Mouse (Mus musculus): ENCODE data around the gene Disp1. TPM values are rescaled to one million over a fixed set of nuclear protein-coding genes. Genes with fewer than 3 reads are reported as not detected.
A peak's percentile ranks its signal among the peaks of the same experiment; 100 is the strongest.

Gene Disp1
- polyA plus RNA-seq, 1 experiment from 2014 or later = 8.0 TPM

DNA sequence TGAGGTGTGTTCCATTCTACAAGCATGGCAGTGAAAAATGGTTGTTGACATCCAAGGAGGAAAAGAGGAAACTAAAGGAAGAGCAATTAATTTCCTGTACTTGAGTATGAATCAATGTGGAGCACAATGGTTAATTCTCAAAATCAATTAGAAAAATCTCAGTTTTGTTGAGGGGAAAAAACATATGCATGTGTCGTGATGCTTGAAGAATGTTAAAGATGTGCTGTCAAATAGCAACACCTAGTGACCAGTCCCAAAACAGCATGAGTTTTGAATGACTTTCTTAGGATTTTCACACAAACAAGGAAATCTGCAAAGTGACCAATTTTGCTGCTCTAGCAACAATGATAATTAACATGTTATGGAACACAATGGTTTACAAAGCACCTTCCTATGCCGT, 16.6 kb upstream of the Disp1 start:
- 19% methylated on average over 2 of the region's 2 CpGs for WGBS
- no peak overlapping the region for H3K9ac ChIP-seq (ENCODE audit: low read depth, low read length)
- no peaks in the 10 kb centered on the region for H3K36me3 ChIP-seq (ENCODE audit: control insufficient read depth, insufficient read depth, low read length)
- 0 out of 2 replicates have a peak, but pooled peaks cover 2% of the 10 kb centered on the region for H3K4me1 ChIP-seq (ENCODE audit: control insufficient read depth, insufficient read depth, low read length)
- H3K9me3 ChIP-seq (ENCODE audit: control insufficient read depth, low read length) = no peaks in the 10 kb centered on the region
- H3K4me2 ChIP-seq (ENCODE audit: low read depth, low read length) = no peak overlapping the region
- no peak for ATAC-seq
- H3K4me3 ChIP-seq (ENCODE audit: low read length) = no peak overlapping the region
- H3K27ac ChIP-seq (ENCODE audit: low read length) = no peak overlapping the region
- no peaks in the 10 kb centered on the region for H3K27me3 ChIP-seq (replicated peaks; ENCODE audit: control insufficient read depth, insufficient read depth, low read length)

DNA sequence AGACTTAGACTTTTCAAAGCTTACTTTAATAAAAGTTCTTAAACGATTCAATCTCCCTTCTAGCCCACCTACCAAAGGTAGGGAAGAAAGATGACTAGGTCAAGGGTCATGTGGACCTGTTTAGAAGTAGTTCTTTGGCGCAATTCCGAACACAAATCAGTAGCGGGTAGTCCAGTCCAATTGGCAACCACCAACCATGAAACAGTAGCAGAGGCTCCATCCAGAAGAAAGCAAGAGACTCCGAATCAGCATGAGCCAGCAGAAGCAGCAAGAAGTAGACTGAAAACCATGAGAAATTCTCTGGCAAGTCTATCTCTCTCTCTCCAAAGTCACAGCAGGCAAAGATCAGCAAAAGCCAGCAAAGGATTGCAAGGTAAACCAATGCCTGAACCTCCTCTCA, 15.1 kb upstream of the Disp1 start:
- 0 out of 2 replicates have a peak, but pooled peaks cover 2% of the 10 kb centered on the region for H3K4me1 ChIP-seq (ENCODE audit: control insufficient read depth, insufficient read depth, low read length)
- no peak overlapping the region for H3K4me3 ChIP-seq (ENCODE audit: low read length)
- WGBS = 92% methylated on average over 5 of the region's 5 CpGs
- no peaks in the 10 kb centered on the region for H3K27me3 ChIP-seq (replicated peaks; ENCODE audit: control insufficient read depth, insufficient read depth, low read length)
- H3K4me2 ChIP-seq (ENCODE audit: low read depth, low read length) = no peak overlapping the region
- H3K9ac ChIP-seq (ENCODE audit: low read depth, low read length) = no peak overlapping the region
- no peaks in the 10 kb centered on the region for H3K36me3 ChIP-seq (ENCODE audit: control insufficient read depth, insufficient read depth, low read length)
- H3K9me3 ChIP-seq (ENCODE audit: control insufficient read depth, low read length) = no peaks in the 10 kb centered on the region
- ATAC-seq = no peak
- no peak overlapping the region for H3K27ac ChIP-seq (ENCODE audit: low read length)

DNA sequence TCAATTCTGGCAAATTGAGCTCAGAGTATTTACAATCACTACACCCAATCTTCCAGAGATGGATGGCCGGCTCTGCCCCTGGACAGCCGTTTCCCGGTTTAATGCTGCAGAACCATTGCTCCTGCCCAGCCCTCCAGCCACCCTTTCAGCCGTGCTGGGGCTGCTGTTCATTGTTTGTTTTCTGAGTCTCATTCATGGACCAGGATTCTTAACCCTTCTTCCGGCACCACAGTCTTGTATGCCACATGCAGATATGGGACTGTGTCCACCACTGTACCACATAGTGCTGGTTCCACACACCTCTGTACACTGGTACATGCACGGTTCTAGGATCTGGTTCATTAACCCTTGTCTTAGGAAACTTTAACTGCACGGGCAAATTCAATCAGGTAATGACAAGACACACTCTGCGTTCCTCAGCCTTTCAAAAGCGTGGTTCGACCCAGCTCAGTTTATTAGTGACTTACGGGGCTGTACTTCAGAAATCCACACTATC, 12.4 kb upstream of the Disp1 start:
- no peak overlapping the region for H3K4me2 ChIP-seq (ENCODE audit: low read depth, low read length)
- H3K27me3 ChIP-seq (replicated peaks; ENCODE audit: control insufficient read depth, insufficient read depth, low read length) = no peaks in the 10 kb centered on the region
- H3K4me3 ChIP-seq (ENCODE audit: low read length) = no peak overlapping the region
- peaks cover 6% of the 10 kb centered on the region; the same call in 1 of the 2 replicates for H3K4me1 ChIP-seq (ENCODE audit: control insufficient read depth, insufficient read depth, low read length)
- H3K36me3 ChIP-seq (ENCODE audit: control insufficient read depth, insufficient read depth, low read length) = no peaks in the 10 kb centered on the region
- H3K27ac ChIP-seq (ENCODE audit: low read length) = no peak overlapping the region
- no peaks in the 10 kb centered on the region for H3K9me3 ChIP-seq (ENCODE audit: control insufficient read depth, low read length)
- ATAC-seq = no peak
- H3K9ac ChIP-seq (ENCODE audit: low read depth, low read length) = no peak overlapping the region
- 58% methylated on average over 11 of the region's 11 CpGs for WGBS

DNA sequence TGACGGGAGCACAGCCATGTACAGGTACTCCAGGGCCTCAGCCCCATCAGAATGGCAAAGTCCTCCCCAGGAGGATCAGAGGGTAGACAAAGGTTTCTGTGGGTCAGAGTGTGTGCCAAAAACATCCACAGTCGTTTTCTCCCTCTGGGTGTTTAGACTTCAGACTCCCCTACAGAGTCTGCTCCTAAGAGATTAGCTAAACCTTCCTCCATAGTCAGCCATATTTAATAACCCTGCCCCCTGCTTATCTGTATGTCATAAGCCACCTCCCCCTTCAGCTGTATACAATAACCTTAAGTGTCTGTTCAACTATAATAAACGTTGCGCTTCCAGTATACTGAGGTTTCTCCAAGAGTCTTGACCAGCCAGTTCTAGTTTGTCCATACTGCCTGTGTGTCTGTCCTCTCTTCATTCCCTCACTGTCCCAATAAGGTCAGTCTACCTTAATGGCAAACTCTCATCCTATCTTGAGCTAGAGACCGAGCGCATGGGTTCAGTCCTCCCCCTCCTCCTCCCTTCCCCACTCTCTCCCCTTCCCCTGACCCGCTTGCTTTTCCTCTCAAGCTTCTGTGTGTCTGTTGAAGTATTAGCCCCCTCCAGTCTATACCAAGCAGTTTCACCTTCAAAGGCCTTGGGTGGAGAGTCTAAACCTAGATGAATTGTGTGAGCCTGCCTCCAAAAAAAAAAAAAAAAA, 11.8 kb upstream of the Disp1 start:
- H3K4me1 ChIP-seq (ENCODE audit: control insufficient read depth, insufficient read depth, low read length) = peaks cover 6% of the 10 kb centered on the region; the same call in 1 of the 2 replicates
- no peaks in the 10 kb centered on the region for H3K9me3 ChIP-seq (ENCODE audit: control insufficient read depth, low read length)
- H3K36me3 ChIP-seq (ENCODE audit: control insufficient read depth, insufficient read depth, low read length) = no peaks in the 10 kb centered on the region
- no peak overlapping the region for H3K4me2 ChIP-seq (ENCODE audit: low read depth, low read length)
- H3K27me3 ChIP-seq (replicated peaks; ENCODE audit: control insufficient read depth, insufficient read depth, low read length) = no peaks in the 10 kb centered on the region
- no peak overlapping the region for H3K4me3 ChIP-seq (ENCODE audit: low read length)
- H3K27ac ChIP-seq (ENCODE audit: low read length) = no peak overlapping the region
- H3K9ac ChIP-seq (ENCODE audit: low read depth, low read length) = no peak overlapping the region
- ATAC-seq = 0 out of 2 replicates have a peak, but pooled peaks have one; percentile 18
- WGBS = 56% methylated on average over 7 of the region's 7 CpGs

DNA sequence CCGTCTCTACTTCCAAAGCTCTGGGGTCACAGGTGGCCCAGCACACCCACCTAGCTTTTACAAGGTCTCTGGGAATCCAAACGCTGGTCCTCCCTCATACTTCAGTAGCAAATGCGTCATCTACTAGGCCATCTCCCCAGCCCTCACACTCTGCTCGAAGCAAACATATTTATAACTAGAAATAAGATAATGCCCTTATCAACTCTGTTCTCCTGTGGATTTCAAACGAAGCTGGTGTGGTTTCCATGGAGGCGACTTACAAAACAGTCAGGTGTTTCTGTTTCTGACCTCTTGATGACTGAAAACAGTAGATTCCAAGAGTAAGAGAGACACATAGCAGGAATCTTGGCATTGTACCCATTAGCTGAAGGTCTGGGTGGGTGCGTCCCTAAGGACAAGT, 6.1 kb upstream of the Disp1 start:
- no peak overlapping the region for H3K4me2 ChIP-seq (ENCODE audit: low read depth, low read length)
- no peak for ATAC-seq
- WGBS = 65% methylated on average over 7 of the region's 7 CpGs

DNA sequence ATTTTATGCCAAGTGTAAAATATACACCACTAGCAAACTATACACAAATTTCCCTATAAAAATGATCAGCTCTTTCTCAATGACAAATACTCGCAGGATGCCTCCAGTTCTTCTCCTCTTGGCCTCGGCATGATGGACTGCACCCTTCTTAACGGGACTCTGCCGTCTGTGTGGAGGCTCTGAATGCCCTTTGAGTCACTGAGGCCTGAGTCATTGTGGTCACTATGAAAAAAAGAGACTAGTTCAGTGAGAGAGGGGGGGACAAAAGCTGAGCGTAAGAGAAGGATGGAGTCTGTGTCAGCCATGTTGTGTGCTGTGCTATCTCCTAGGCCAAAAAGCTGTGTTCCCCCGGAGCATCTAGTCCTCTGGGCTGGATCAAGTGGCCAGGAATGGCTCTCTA, 2.3 kb downstream of the Disp1 start:
- WGBS = 88% methylated on average over 6 of the region's 6 CpGs
- H3K9ac ChIP-seq (ENCODE audit: low read depth, low read length) = no peak overlapping the region
- ATAC-seq = no peak
- no peak overlapping the region for H3K4me2 ChIP-seq (ENCODE audit: low read depth, low read length)
- peaks cover 3% of the 10 kb centered on the region; the same call in 1 of the 2 replicates for H3K4me1 ChIP-seq (ENCODE audit: control insufficient read depth, insufficient read depth, low read length)
- 0 out of 2 replicates have a peak, but pooled peaks cover 3% of the 10 kb centered on the region for H3K36me3 ChIP-seq (ENCODE audit: control insufficient read depth, insufficient read depth, low read length)
- H3K9me3 ChIP-seq (ENCODE audit: control insufficient read depth, low read length) = no peaks in the 10 kb centered on the region
- H3K27ac ChIP-seq (ENCODE audit: low read length) = no peak overlapping the region
- H3K27me3 ChIP-seq (replicated peaks; ENCODE audit: control insufficient read depth, insufficient read depth, low read length) = no peaks in the 10 kb centered on the region
- H3K4me3 ChIP-seq (ENCODE audit: low read length) = no peak overlapping the region

More for the DNA sequence above, 6.1 kb upstream of the Disp1 start:
- no peaks in the 10 kb centered on the region for H3K36me3 ChIP-seq (ENCODE audit: control insufficient read depth, insufficient read depth, low read length)
- no peak overlapping the region for H3K27ac ChIP-seq (ENCODE audit: low read length)
- no peaks in the 10 kb centered on the region for H3K27me3 ChIP-seq (replicated peaks; ENCODE audit: control insufficient read depth, insufficient read depth, low read length)
- H3K9me3 ChIP-seq (ENCODE audit: control insufficient read depth, low read length) = no peaks in the 10 kb centered on the region
- peaks cover 4% of the 10 kb centered on the region; the same call in 1 of the 2 replicates for H3K4me1 ChIP-seq (ENCODE audit: control insufficient read depth, insufficient read depth, low read length)
- no peak overlapping the region for H3K9ac ChIP-seq (ENCODE audit: low read depth, low read length)
- no peak overlapping the region for H3K4me3 ChIP-seq (ENCODE audit: low read length)

DNA sequence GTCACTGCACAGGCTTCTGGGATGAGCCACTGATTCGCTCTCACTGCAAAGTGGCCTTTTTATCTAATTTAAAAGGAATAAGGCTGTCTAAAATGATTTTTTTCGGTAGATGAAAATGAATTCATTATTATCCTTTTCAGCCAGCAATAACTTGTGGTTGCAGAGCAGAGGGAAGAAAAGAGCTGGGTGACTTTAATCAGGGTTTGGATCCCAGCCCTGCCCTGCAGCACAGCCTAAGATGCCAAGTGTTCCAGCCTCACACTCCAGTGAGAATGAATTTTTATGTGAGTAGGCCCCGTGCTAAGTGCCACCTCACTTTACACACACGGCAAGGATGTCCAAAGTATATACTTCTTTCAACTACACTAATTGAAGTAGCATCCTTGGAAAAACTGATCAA, 4.6 kb downstream of the Disp1 start:
- no peak for ATAC-seq
- 0 out of 2 replicates have a peak, but pooled peaks cover 3% of the 10 kb centered on the region for H3K36me3 ChIP-seq (ENCODE audit: control insufficient read depth, insufficient read depth, low read length)
- peaks cover 6% of the 10 kb centered on the region for H3K4me1 ChIP-seq (ENCODE audit: control insufficient read depth, insufficient read depth, low read length)
- no peak overlapping the region for H3K4me3 ChIP-seq (ENCODE audit: low read length)
- H3K9me3 ChIP-seq (ENCODE audit: control insufficient read depth, low read length) = no peaks in the 10 kb centered on the region
- no peaks in the 10 kb centered on the region for H3K27me3 ChIP-seq (replicated peaks; ENCODE audit: control insufficient read depth, insufficient read depth, low read length)
- H3K27ac ChIP-seq (ENCODE audit: low read length) = no peak overlapping the region
- no peak overlapping the region for H3K4me2 ChIP-seq (ENCODE audit: low read depth, low read length)
- 87% methylated on average over 4 of the region's 4 CpGs for WGBS
- no peak overlapping the region for H3K9ac ChIP-seq (ENCODE audit: low read depth, low read length)

DNA sequence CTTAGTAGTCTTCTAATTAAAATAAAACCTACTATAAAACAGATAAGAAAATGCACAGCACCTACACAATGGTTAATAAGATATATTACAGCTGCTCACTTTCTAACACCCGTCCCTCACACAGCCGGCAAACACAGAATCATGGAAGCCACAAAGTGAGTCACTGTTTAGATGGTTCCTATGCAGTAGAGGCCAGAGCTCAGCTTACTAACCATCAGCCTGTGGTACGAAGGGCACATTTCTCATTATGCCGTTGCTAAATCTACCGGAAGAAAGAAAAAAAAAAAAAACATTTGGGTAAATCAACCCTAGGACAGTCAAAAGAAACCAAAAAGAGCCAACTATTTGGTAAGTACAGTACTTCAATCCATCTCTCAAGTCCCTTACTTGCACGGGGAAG, 5.6 kb downstream of the Disp1 start:
- no peak overlapping the region for H3K9ac ChIP-seq (ENCODE audit: low read depth, low read length)
- no peaks in the 10 kb centered on the region for H3K9me3 ChIP-seq (ENCODE audit: control insufficient read depth, low read length)
- H3K27ac ChIP-seq (ENCODE audit: low read length) = no peak overlapping the region
- H3K4me1 ChIP-seq (ENCODE audit: control insufficient read depth, insufficient read depth, low read length) = peaks cover 6% of the 10 kb centered on the region
- no peak for ATAC-seq
- no peak overlapping the region for H3K4me3 ChIP-seq (ENCODE audit: low read length)
- no peaks in the 10 kb centered on the region for H3K27me3 ChIP-seq (replicated peaks; ENCODE audit: control insufficient read depth, insufficient read depth, low read length)
- H3K36me3 ChIP-seq (ENCODE audit: control insufficient read depth, insufficient read depth, low read length) = 0 out of 2 replicates have a peak, but pooled peaks cover 3% of the 10 kb centered on the region
- 83% methylated on average over 6 of the region's 6 CpGs for WGBS
- H3K4me2 ChIP-seq (ENCODE audit: low read depth, low read length) = no peak overlapping the region

DNA sequence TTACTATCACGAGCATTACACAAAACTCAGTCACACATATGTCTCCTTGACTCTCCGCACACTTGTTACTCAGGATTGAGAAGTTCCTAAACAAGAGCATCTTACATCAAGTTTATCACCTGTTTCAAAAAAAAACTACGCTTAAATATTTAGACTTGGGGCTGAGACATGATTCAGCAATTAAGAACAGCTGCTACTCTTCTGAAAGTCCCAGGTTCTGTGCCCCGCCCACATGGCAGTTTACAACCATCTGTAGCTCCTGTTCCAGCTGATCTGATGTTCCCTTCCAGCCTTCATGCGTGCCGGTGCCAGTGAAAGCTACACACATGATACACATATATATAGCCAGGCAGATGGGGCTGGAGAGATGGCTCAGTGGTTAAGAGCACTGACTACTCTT, 7.5 kb downstream of the Disp1 start:
- WGBS = 81% methylated on average over 6 of the region's 6 CpGs
- ATAC-seq = no peak
- H3K27me3 ChIP-seq (replicated peaks; ENCODE audit: control insufficient read depth, insufficient read depth, low read length) = no peaks in the 10 kb centered on the region
- no peak overlapping the region for H3K4me2 ChIP-seq (ENCODE audit: low read depth, low read length)
- no peaks in the 10 kb centered on the region for H3K9me3 ChIP-seq (ENCODE audit: control insufficient read depth, low read length)
- peaks cover 2% of the 10 kb centered on the region; the same call in 1 of the 2 replicates for H3K4me1 ChIP-seq (ENCODE audit: control insufficient read depth, insufficient read depth, low read length)
- H3K4me3 ChIP-seq (ENCODE audit: low read length) = no peak overlapping the region
- no peak overlapping the region for H3K27ac ChIP-seq (ENCODE audit: low read length)
- H3K9ac ChIP-seq (ENCODE audit: low read depth, low read length) = no peak overlapping the region
- 0 out of 2 replicates have a peak, but pooled peaks cover 3% of the 10 kb centered on the region for H3K36me3 ChIP-seq (ENCODE audit: control insufficient read depth, insufficient read depth, low read length)
